Mouse (Mus musculus) thymus, postnatal 14 days (tissue): ENCODE data around the gene Cacna1e.

Experiments used
- DNase-seq: peaks from one replicate; pipeline ENCODE4 v3.0.0; 2021

The Cacna1e gene

GRCm38 (mm10) chr1:154705882-154706565, 178.3 kb downstream of the Cacna1e start:
- DNase-seq: no peak

DNA sequence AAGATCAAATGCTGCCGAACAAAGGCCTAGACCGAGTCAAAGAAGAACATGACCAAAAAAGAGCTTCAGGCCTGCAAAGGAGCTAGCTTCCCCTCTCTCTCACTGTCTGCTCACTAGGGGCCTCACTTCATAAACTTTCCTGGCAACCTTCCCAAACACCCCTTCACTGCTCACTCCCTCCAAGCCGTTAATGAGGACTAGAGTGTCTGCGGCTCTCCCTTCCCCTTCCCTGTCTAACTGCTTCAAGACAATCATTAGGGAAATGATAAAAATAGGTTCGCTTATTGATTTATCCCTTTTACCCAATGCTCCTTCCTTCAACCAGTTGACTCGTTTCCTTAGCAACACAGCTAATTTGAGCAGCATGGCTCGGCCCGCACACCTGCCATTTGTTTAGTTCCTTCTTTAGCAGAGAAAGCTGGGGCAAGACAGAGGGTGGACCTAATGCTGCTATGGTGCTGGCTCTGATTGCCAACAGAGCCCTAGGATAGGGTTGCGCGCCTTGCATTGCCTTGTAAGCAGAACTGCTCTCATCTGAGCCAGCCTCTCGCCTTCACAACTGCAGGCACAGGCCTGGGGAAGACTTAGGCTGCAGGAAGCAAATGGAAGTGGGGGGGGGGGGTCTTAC, 179.6 kb downstream of the Cacna1e start:
- no peak for DNase-seq

GRCm38 (mm10) chr1:154702623-154703022, 181.7 kb downstream of the Cacna1e start:
- no peak for DNase-seq

DNA sequence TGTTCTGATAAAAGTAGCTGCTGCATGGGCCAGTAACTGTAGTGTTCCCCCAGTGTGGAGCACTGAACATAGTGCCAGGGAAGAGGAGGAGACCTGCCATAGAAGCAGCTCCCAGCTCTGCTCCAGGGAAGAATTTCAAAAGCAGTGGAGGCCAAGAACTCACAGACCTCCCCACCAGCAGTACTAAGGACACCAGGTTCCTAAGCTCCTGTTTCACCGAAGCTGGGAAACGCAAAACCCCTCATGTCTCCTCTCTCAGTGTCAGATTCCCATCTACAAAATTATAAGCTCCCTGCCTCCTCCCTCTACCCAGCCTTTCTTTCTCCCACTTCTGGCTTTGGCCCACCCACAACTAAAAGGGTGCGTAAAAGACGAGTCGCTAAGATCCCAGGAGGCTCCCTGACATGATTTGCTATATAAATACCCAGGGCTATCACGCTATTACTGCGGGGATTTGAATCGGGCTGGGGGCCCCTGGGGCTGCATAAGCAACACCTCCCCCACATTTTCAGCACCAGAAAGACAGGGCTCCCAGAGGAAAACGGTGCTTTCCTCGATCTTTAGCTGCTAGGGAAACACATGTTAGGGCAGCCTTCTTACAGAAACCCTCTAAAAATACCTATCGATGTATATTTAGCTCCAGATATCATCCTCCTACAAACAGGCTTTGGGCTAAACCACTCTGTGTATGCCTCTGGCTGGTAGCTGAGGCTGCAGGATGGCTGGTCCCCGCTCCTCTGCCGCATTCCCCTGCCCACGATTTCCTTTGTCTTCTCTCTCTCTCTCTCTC, 195.2 kb downstream of the Cacna1e start:
- DNase-seq: no peak

DNA sequence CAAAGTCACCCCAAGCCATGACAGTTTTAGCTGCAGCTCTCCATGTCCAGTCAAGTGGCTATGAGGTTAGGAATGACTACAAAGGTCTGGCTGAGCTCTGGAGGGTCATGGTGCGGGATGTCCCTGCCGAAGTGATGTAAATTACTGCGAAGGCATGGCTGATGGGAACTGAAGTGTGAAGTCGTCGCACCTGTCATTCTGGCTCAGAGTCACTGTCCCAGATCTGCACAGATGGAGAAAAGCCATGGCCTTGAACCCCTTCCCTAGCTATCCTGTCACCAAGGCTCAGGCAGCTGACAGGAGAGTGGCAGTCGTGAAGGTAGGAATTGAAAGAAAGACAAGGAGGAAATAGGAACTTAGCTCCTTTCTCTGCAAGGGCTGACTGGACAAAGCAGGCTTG, 197.4 kb downstream of the Cacna1e start:
- no peak for DNase-seq

GRCm38 (mm10) chr1:154683477-154684106, 200.7 kb downstream of the Cacna1e start:
- no peak for DNase-seq

- DNase-seq: no peak
Measured at GRCm38 (mm10) chr1:154678989-154679388, 205.3 kb downstream of the Cacna1e start.

- no peak for DNase-seq
Measured at GRCm38 (mm10) chr1:154678151-154678550, 206.2 kb downstream of the Cacna1e start.

GRCm38 (mm10) chr1:154677677-154678076, 206.6 kb downstream of the Cacna1e start:
- DNase-seq: no peak

GRCm38 (mm10) chr1:154663721-154664120, 220.6 kb downstream of the Cacna1e start:
- DNase-seq: no peak

GRCm38 (mm10) chr1:154661977-154662376, 222.3 kb downstream of the Cacna1e start:
- no peak for DNase-seq

- no peak for DNase-seq
Measured at GRCm38 (mm10) chr1:154661221-154661864, 223.0 kb downstream of the Cacna1e start.

DNA sequence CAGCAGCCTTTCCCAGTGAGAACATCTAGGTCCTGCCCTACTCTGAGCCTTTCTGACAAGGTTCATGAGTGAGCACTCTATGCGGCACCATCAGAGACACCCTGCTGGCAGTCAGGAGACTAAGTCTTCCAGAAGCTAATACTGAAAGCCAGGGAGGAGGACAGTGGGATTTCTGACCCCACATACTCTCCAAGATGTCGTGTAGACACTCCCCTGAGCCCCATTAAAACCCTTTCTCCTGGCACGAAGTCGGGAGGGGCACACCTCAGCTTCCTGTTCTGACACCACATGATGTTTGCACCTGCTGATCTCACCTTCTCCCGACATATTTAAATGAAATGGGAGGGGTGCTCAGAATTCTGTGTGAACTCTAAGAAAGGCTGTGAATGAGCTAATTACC, 226.9 kb downstream of the Cacna1e start:
- DNase-seq: no peak

DNA sequence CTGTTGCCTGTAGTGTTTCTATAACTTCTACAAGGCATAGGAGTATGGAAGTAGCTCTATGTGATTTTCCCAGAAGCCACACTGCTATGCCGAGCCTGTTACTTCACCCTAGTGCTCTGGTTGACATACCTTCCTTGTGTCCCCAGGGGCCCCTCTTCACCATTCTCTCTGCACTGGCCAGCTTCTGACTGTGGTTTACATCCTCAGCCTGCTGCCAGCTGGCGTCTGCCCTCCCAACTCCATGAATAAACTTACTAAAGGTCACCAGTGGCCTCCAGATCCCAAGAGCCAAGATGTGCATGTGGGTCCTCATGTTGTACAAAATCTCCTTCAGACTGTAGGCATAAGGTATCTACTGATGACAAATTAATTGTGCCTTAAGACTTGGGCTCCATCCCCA, 230.3 kb downstream of the Cacna1e start:
- DNase-seq: no peak

DNA sequence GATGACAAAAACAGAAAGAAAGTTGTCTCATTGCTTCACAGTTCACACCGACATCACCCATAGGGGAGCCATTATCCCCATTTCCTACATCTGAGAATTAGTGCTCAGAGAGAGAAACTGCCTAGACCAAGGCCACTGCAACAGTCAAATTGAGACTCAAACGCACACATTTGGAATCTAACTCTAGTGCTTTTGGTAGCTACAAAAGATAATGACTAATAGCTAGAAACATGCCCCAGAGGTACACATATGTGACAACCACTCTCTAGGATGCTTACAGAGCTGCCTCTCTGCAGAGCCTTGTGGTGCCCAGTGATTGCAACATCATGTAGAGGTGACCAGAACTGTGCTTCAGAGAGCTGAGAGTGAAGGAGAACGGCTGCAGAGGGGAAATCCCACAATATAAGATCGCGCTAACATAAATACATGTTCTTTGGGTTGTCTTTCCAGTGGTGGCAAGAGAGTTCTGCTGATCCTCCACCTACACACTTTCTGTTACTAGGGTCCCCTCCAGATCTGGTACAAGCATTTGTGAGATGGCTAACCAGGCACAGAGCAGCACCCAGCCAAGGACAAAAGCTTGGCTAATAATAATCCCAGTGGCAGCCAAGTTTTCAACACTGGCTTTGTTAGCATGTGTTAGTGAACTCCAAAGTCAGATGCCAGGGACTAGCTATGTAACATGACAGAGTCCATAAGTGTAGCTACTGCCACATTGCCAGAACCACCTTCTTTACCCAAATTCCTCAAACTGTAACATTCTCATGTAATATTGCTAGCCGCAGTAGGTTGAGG, 237.9 kb downstream of the Cacna1e start:
- DNase-seq: no peak

- DNase-seq: no peak
Measured at GRCm38 (mm10) chr1:154637821-154638220, 246.5 kb downstream of the Cacna1e start.

GRCm38 (mm10) chr1:154635766-154636165, 248.5 kb downstream of the Cacna1e start:
- DNase-seq: no peak

DNA sequence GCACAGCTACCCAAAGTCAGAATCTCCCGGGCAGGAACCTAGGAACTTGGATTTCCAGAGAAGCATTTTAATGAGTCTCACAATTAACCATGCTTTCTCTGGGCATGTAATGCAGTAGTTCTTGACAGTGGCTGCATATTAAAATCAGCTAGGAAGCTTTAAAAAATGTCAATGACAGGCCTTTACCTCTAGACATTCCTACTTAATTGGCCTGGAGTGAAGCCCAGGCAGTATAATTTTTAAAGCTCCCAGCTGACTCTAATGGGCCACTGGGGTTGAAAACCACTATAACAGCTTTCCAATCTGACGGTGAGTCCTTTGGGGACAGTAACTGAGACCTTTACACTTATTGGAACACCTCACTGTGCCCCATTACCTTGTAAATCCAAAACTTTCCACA, 251.4 kb downstream of the Cacna1e start:
- no peak for DNase-seq

GRCm38 (mm10) chr1:154622666-154623653, 261.3 kb downstream of the Cacna1e start:
- no peak for DNase-seq

DNA sequence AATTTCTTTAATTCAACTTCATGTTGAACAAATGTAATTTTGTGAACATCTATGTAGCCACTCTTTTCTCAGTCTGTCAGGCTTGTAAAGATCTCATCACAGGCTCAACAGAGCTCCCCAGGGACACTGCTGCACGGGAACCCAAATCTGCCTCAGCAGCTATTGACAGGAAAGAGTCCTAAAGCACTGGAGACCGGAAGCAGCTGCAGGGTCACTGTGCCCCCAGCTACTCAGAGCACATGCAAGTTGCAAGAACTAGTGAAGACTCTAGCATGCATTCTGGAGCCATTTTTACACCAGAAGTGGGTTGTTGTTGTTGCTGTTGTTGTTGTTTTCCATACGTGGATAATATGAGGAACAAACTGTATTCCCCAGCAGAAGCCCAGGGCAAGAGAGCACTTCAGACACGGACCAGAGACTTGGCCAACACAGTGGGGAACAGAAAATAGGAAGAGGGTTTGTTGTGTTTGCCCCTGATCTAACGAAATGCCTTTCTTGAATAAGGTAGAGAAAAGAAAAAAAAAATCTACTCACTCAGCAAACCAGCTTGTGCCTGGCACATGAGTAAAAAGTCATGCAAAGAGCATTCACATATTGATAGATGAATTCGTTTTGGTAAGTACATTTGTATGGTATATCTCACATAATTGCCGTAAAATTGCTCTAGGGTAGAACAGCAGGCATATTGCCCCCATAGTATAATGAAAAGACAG, 266.4 kb downstream of the Cacna1e start:
- DNase-seq: peak; percentile 8
